Mouse (Mus musculus) liver, adult 2 months (tissue): Measurements from ENCODE around the gene Tead1.

Experiments
- CTCF ChIP-seq: fragments of 200-500 bp; IDR thresholded peaks from 2 replicates; pipeline ENCODE4 v1.5.1; 2011; ENCODE audit warnings: low read depth, low read length, control low read depth
- POLR2A ChIP-seq: fragments of 200-500 bp; IDR thresholded peaks from 2 replicates; pipeline ENCODE4 v1.6.1; 2011; ENCODE audit warnings: low read length, control low read depth; ENCODE audit not compliant: insufficient read depth; ENCODE audit errors: extremely low read depth

DNA sequence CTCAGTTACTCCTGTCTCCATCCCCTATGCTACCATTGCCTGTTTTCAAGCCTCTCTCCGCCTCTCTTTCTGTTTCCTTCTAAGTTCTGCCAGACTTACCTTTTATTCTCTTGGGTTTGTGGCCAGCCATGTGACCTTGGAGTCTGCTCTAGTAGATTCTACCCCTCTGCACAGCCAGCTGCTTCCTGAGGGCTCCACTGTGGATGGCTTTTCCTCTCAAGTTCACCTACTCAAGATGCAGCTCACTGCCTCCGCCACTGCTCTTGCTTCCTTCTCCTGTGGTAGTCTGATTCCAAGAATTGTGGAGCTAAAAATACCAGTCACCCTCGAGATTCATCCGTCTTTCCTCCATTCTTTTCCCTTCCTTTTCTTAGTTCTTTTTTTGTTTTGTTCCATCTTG lies 140.7 kb downstream of the Tead1 start:
- TF ChIP-seq CTCF (no peak), POLR2A (no peak)
